Mouse (Mus musculus) CD8-positive naive resting alpha-beta T cell, adult 2 months (primary cell): ENCODE data around the gene Ankle2.

Experiments used
- DNase-seq, 2 experiments: peaks; one replicate each; pipeline ENCODE4 v3.0.0; 2022; ENCODE audit warnings: low read depth in 2 of 2, low spot score in 2 of 2

Gene Ankle2

DNA sequence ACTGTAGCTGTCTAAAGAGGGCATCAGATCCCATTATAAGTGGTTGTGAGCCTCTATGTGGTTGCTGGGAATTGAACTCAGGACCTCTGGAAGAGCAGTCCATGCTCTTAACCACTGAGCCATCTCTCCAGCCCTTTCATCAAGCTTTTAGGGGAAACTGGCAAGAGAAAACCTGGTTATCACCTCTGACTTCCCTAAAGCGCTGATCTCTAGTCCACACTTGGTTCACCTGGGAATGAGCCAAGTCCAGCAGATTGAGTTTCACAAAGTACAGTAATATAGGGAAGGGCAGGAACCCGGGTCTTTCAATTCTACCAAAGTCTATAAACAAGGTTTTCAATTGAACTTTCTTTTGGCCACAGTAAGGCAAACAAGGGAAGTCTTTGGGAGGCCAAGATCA, 51.2 kb downstream of the Ankle2 start:
- no peak for DNase-seq

DNA sequence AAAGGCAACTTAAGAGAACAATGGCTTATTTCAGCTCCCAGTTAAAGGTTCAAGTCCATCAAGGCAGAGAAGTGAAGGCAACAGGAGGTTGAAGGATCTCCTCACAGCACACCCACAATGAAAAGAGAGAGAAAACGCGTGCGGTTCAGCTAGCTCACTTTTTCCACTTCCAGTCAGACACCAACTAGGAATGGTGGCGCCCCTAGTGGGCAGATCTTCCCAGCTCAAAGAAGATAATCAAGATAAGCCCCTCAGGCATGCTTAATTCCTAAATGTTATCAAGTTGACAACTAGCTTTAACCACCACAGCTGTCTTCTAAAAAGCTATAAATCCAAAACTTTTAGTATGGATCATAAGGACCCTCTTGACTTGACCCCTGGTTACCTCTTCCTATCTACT, 53.7 kb downstream of the Ankle2 start:
- DNase-seq, result peak; percentile 66 to 81

DNA sequence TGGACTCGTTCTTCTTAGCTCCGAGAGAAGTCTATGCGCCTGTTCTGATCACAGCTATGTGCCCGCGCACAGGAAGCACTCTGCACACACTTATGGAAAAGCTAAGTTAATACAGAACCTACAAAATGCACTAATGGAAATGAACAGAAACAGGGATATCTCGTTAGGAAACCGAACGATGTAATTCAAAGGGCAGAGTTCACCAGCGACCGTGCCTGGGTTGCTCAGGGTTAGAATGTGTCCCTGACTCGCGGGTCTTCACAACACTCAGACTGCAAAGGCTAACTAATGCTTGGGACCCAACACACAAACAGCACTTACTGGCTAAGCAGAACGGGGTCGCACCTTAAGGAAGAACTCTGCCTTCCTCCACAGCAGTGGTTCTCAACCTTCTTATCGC, 54.4 kb downstream of the Ankle2 start:
- DNase-seq, result peak; percentile 3 to 4

DNA sequence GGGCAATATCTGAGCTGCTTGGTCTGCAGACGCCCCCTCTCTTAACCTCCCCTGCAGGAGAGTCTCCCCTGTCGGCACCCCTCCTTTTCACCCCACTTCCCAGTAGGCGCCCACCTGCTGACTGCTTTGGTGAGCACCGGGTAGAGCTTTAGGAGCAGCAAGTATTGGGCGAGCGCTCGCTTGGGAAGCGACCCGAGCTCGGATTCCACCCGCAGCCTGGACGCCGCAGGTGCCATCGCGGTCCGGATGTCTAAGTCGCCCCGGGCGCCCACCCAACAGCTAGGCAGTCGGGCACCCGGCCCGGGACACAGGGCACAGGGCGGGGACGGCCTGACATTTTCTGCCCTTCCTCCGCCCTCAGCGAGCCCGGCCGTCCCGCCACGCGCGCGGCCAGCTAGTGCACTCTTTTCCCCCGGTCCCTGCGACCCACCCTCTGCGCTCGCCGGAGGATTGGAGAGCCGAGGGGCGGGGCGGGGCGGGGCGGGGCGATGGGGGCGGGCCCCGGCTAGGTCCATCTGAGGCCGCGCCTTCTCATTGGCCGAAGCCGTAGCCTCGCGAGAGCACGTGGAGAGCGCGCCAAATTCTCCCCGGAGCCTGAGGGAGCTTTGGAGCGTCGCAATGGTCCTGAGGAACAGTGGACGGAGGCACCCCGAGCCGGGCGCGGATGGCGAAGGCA, 55.1 kb downstream of the Ankle2 start, which contains the start of the genes Pxmp2 and Pole:
TSS of gene Pxmp2 (minus strand) at position 417 of the 676 bp plus-strand sequence.
TSS of gene Pole (plus strand) at position 537 of the 676 bp plus-strand sequence.
- DNase-seq, result peak; percentile 71 to 75

DNA sequence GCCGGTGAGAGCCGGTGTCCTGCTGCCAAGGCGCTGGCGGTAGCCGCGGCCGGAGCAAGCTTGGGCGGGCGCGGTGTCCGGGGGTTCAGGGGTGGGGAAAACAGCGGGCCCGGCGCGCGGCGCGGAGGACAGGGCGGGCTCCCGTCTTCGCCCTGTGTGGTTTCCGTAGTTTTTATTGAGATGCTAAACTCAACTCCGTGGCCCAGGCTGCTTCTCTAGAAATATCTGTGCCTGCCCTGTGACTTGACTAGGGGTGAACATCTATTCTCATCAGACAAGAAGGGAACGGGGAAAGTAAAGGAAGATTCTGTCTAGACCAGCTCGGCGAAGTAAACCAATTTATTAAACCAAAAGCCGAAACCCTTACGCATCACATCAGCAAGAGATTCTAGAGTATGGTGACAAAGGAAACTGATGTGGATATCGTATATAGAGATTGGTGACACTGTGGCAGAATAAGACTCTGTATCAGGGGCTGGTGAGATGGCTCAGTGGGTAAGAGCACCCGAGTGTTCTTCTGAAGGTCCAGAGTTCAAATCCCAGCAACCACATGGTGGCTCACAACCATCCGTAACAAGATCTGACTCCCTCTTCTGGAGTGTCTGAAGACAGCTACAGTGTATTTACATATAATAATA, 55.8 kb downstream of the Ankle2 start:
- no peak for DNase-seq

DNA sequence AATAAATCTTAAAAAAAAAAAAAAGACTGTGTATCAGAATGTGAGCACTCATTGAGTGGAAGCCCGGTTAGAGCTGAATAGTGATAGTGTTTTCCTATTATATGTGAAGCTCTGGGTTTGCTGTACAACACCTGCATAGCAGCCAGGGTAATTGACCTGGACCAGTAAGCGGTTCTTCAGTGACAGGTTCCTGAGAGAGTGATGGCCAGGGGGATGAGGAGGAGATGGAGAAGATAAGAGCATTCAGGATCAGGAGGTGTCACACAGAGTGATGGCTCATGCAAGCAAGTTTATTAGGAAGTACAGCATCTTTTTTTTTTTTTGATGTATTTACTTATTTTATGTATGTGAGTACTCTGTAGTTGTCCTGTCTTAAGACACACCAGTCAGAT, 56.3 kb downstream of the Ankle2 start:
- no peak for DNase-seq

DNA sequence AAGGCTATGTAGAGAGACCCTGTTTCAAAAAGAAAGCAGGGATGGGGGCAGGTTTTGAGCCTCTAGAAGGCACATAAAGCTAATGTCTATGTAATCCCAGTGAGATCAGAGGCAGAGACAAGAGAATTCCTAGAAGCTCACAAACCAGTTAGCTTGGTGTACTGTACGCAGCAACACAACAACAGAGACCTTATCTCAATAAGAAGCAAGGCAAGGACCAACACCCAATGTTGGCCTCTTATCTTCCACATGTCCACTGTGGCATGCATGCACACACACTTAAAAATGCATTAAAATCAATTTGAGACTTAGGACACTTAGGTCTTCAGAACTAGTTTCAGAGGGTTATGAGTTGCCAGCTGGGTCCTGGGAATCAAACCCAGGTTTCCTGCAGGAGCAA, 60.8 kb downstream of the Ankle2 start:
- no peak for DNase-seq

DNA sequence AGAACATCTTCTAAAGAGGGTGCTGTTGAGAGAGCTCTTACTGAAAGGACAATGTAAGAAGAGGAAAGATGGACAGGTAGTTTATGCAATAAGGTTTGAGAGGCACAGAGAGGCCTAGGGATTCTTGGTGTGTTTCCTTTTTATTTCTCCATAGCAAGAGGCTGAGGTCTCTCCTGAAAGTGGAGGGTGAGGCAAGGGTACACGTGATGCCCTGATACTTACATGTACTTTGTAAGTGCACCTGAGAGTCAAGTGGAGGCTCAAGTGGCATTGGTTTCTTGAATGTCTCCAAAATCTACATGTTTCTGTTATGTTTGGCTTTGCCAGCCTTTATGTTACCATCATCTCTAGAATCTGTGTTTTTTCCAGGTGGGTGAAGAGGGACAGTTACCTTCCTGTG, 65.8 kb downstream of the Ankle2 start:
- no peak for DNase-seq

DNA sequence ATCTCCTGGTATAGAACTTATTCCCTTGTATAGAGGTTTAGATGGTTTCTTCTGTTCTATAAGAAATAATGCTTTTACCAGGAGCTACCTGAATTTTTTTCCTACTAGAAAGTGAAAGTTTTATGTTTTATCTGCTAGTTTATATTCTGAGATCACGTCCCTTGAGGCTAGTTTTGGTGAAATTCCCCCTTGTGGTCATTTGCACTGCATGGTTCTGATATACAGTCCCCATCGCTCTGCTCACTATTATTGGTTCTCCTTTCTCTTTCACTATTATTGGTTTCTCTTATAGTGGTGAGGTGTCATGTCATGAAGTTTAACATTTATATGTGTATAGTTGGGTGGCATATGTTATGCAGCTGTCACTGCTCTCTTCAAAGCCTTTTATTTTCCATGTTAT, 69.8 kb downstream of the Ankle2 start:
- DNase-seq, result no peak
